Mouse (Mus musculus) CH12.LX (cell line): ENCODE measurements around the gene Dctpp1. TPM values are rescaled to one million over a fixed set of nuclear protein-coding genes. Genes with fewer than 3 reads are reported as not detected.
"Not testable (repeated sequence)": the region's sequence is repeated elsewhere in the genome, so short reads cannot be mapped to it uniquely, and the experiment has no call there.

Experiments
- DNase-seq: peaks from one replicate; pipeline ENCODE4 v3.0.0-alpha.2; 2013; ENCODE audit errors: extremely low read depth
- H3K27ac ChIP-seq: 2 replicates; pipeline ENCODE4 v1.5.1; 2012; ENCODE audit warnings: low read depth, mild to moderate bottlenecking, control low read depth, moderate library complexity; ENCODE audit not compliant: insufficient read depth
- H3K27me3 ChIP-seq: replicated peaks from 2 replicates; pipeline ENCODE3; 2012; ENCODE audit warnings: inconsistent platforms
- H3K36me3 ChIP-seq, 2 experiments: replicated peaks in 1 of 2; 2 replicates each; pipeline versions ENCODE3 to v1.6.1; 2012; ENCODE audit warnings: inconsistent platforms in 1 of 2, low read length in 1 of 2, mild to moderate bottlenecking in 1 of 2, mixed read lengths in 1 of 2, moderate library complexity in 1 of 2; ENCODE audit not compliant: control insufficient read depth in 1 of 2, insufficient read depth in 1 of 2
- H3K4me1 ChIP-seq, 2 experiments: 2 replicates each; pipeline ENCODE4 v1.6.1; 2012; ENCODE audit warnings: inconsistent platforms in 1 of 2, moderate library complexity in 1 of 2; ENCODE audit not compliant: insufficient read depth in 2 of 2, control insufficient read depth in 1 of 2
- H3K4me2 ChIP-seq: 2 replicates; pipeline ENCODE4 v1.6.1; 2012; ENCODE audit warnings: low read depth, mild to moderate bottlenecking, control low read depth; ENCODE audit not compliant: poor library complexity, insufficient read depth, severe bottlenecking
- H3K4me3 ChIP-seq, 3 experiments: fragments of 150-350 bp in 1 of 3; sonication (generic) in 1 of 3; replicated peaks in 1 of 3; 2 replicates each; pipeline versions ENCODE3 to v1.5.1; 2011 to 2012; ENCODE audit warnings: low read depth in 2 of 3, low read length in 2 of 3, mild to moderate bottlenecking in 2 of 3, moderate library complexity in 2 of 3, control low read depth in 1 of 3, improper control_type of control experiment in 1 of 3, inconsistent platforms in 1 of 3, mixed read lengths in 1 of 3; ENCODE audit not compliant: poor library complexity in 1 of 3
- H3K79me2 ChIP-seq: replicated peaks from 2 replicates; pipeline ENCODE4 v1.6.1; 2012; ENCODE audit warnings: mild to moderate bottlenecking, moderate library complexity; ENCODE audit not compliant: control insufficient read depth, poor library complexity, insufficient read depth, severe bottlenecking; ENCODE audit errors: extremely low read depth
- H3K9ac ChIP-seq: 2 replicates; pipeline ENCODE4 v1.6.1; 2012; ENCODE audit warnings: low read depth, mild to moderate bottlenecking, control low read depth, moderate library complexity; ENCODE audit not compliant: insufficient read depth
- H3K9me3 ChIP-seq: replicated peaks from 2 replicates; pipeline ENCODE3; 2012; ENCODE audit warnings: low read length, inconsistent platforms, mixed read lengths
- BHLHE40 ChIP-seq: IDR thresholded peaks from 2 replicates; pipeline ENCODE4 v1.6.1; 2011; ENCODE audit warnings: mild to moderate bottlenecking, low read depth, low read length, improper control_type of control experiment
- CHD1 ChIP-seq: IDR thresholded peaks from 2 replicates; pipeline ENCODE4 v1.6.1; 2012; ENCODE audit warnings: low read depth, low read length, improper control_type of control experiment, inconsistent platforms
- CTCF ChIP-seq, 2 experiments: IDR thresholded peaks in 1 of 2; conservative IDR thresholded peaks in 1 of 2; 2 replicates each; pipeline ENCODE4 v1.5.1; 2011 to 2012; ENCODE audit warnings: low read depth in 2 of 2, low read length in 2 of 2, improper control_type of control experiment in 1 of 2, inconsistent platforms in 1 of 2, mild to moderate bottlenecking in 1 of 2, moderate library complexity in 1 of 2
- E2F4 ChIP-seq: IDR thresholded peaks from 2 replicates; pipeline ENCODE4 v1.6.1; 2011; ENCODE audit warnings: low read depth, low read length, improper control_type of control experiment; ENCODE audit not compliant: insufficient replicate concordance
- ELF1 ChIP-seq: IDR thresholded peaks from 2 replicates; pipeline ENCODE4 v1.6.1; 2014; ENCODE audit warnings: low read depth, mild to moderate bottlenecking, inconsistent platforms, low read length, improper control_type of control experiment
- EP300 ChIP-seq: IDR thresholded peaks from 2 replicates; pipeline ENCODE4 v1.6.1; 2011; ENCODE audit warnings: low read length, improper control_type of control experiment
- HCFC1 ChIP-seq: IDR thresholded peaks from 2 replicates; pipeline ENCODE4 v1.6.1; 2012; ENCODE audit warnings: low read depth, mild to moderate bottlenecking, inconsistent platforms, low read length, improper control_type of control experiment
- IRF4 ChIP-seq: IDR thresholded peaks from 2 replicates; pipeline ENCODE4 v1.6.1; 2014; ENCODE audit warnings: low read depth, mild to moderate bottlenecking, inconsistent platforms, low read length, improper control_type of control experiment
- JUN ChIP-seq: IDR thresholded peaks from 2 replicates; pipeline ENCODE4 v1.6.1; 2011; ENCODE audit warnings: low read depth, mild to moderate bottlenecking, low read length, improper control_type of control experiment, moderate library complexity; ENCODE audit not compliant: insufficient read depth
- KAT2A ChIP-seq: IDR thresholded peaks from 2 replicates; pipeline ENCODE4 v1.6.1; 2012; ENCODE audit warnings: low read length, improper control_type of control experiment, inconsistent platforms; ENCODE audit not compliant: insufficient replicate concordance
- MAFK ChIP-seq: IDR thresholded peaks from 2 replicates; pipeline ENCODE4 v1.6.1; 2011; ENCODE audit warnings: low read length, improper control_type of control experiment; ENCODE audit not compliant: insufficient replicate concordance
- MAZ ChIP-seq: IDR thresholded peaks from 2 replicates; pipeline ENCODE4 v1.6.1; 2012; ENCODE audit warnings: low read depth, mild to moderate bottlenecking, inconsistent platforms, low read length, improper control_type of control experiment, moderate library complexity
- MEF2A ChIP-seq: IDR thresholded peaks from 2 replicates; pipeline ENCODE4 v1.6.1; 2014; ENCODE audit warnings: low read depth, mild to moderate bottlenecking, inconsistent platforms, low read length, improper control_type of control experiment, borderline replicate concordance
- MYC ChIP-seq: IDR thresholded peaks from 2 replicates; pipeline ENCODE4 v1.6.1; 2011; ENCODE audit warnings: low read depth, mild to moderate bottlenecking, improper control_type of control experiment, low read length
- NELFE ChIP-seq: IDR thresholded peaks from 2 replicates; pipeline ENCODE4 v1.6.1; 2011; ENCODE audit warnings: low read depth, low read length, improper control_type of control experiment
- PAX5 ChIP-seq: IDR thresholded peaks from 2 replicates; pipeline ENCODE4 v1.6.1; 2012; ENCODE audit warnings: low read length, inconsistent platforms, mixed read lengths
- RAD21 ChIP-seq: IDR thresholded peaks from 2 replicates; pipeline ENCODE4 v1.6.1; 2011; ENCODE audit warnings: low read depth, mild to moderate bottlenecking, low read length, improper control_type of control experiment, moderate library complexity
- SIN3A ChIP-seq: IDR thresholded peaks from 2 replicates; pipeline ENCODE4 v1.6.1; 2012; ENCODE audit warnings: low read length, improper control_type of control experiment, inconsistent platforms
- SMC3 ChIP-seq: IDR thresholded peaks from 2 replicates; pipeline ENCODE4 v1.6.1; 2011; ENCODE audit warnings: low read depth, low read length, improper control_type of control experiment
- TBP ChIP-seq: conservative IDR thresholded peaks from 2 replicates; pipeline ENCODE4 v1.6.1; 2011; ENCODE audit warnings: low read depth, low read length, improper control_type of control experiment
- UBTF ChIP-seq: IDR thresholded peaks from 2 replicates; pipeline ENCODE4 v1.6.1; 2012; ENCODE audit warnings: low read depth, mild to moderate bottlenecking, inconsistent platforms, low read length, improper control_type of control experiment, moderate library complexity
- USF1 ChIP-seq: IDR thresholded peaks from 2 replicates; pipeline ENCODE4 v1.6.1; 2014; ENCODE audit warnings: low read depth, mild to moderate bottlenecking, inconsistent platforms, low read length, improper control_type of control experiment
- ZKSCAN1 ChIP-seq: IDR thresholded peaks from 2 replicates; pipeline ENCODE4 v1.6.1; 2012; ENCODE audit warnings: low read depth, inconsistent platforms, low read length, improper control_type of control experiment, borderline replicate concordance
- ZNF384 ChIP-seq: IDR thresholded peaks from 2 replicates; pipeline ENCODE4 v1.6.1; 2012; ENCODE audit warnings: low read depth, low read length, improper control_type of control experiment, inconsistent platforms
- dilution Hi-C: fragments of 300-500 bp; cut with MboI; formaldehyde crosslinking; loops from 2 replicates; pipeline ENCODE4 v1.14.3; 2020; ENCODE audit warnings: low sequenced_read_pairs; ENCODE audit not compliant: extremely low pct_unique_long_range_greater_than_20kb, extremely low pct_ligation_motif_present
- in situ Hi-C: fragments of 300-500 bp; cut with MboI; formaldehyde crosslinking; loops from 3 replicates; pipeline ENCODE4 v1.14.3; 2019; ENCODE audit warnings: low sequenced_read_pairs, low pct_ligation_motif_present, low pct_unique_long_range_greater_than_20kb, mixed read lengths
- polyA plus RNA-seq: library from polyadenylated mRNA; unstranded; fragments of >175 nt; gene quantifications from 2 replicates; pipeline ENCODE4 v1.2.1, GENCODE M21; 2012; ENCODE audit warnings: low read depth; ENCODE audit not compliant: insufficient read length
- total RNA-seq, 2 experiments: library from RNA; depleted of rRNA; stranded (reverse); fragments of 300-350 nt in 1 of 2; fragments of >200 nt in 1 of 2; gene quantifications; 2 replicates each; pipeline ENCODE4 v1.2.3; 2012 to 2014

The Dctpp1 gene
- total and polyA plus RNA-seq, 3 experiments, result 197 to 296 (median 221) TPM

DNA sequence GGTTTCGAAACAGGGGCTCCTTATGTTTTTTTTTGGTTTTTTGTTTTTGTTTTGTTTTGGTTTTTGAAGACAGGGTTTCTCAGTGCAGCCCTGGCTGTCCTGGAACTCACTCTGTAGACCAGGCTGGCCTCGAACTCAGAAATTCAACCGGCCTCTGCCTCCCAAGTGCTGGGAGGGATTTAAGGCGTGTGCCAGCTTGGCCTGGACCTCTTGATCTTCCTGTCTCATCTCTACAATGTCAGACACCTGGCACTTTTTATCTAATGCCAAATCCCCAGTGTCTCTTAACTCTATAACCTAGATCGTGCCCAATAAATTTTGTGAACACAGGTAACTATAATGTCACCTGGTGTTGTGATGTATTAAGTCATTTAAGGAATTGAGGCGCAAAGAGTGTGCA is 7.2 kb downstream of the Dctpp1 start:
- Histone ChIP-seq H3K9ac (peak overlapping the region; percentile 10; the same call in 1 of the 2 replicates), H3K4me3 (peak overlapping the region in 2 of 3 experiments; percentile 54 to 63), H3K79me2 (no peaks in the 10 kb centered on the region)
- dilution Hi-C loops, result no loop called here
- TF ChIP-seq ELF1 (no peak), NELFE (no peak), MAZ (no peak), KAT2A (no peak), MAFK (no peak), PAX5 (no peak), MYC (no peak), TBP (no peak), EP300 (no peak), HCFC1 (no peak), BHLHE40 (no peak), E2F4 (no peak), SIN3A (no peak), CHD1 (no peak), MEF2A (no peak), IRF4 (no peak), USF1 (no peak), JUN (no peak), ZKSCAN1 (no peak), UBTF (no peak)
- TF ChIP-seq, all 38 proteins: peak for 0
- in situ Hi-C loops, result no loop called here
- no peaks in the 10 kb centered on the region for H3K9me3 ChIP-seq
- no peaks in the 10 kb centered on the region for H3K27me3 ChIP-seq
- peak overlapping the region; percentile 52; the same call in 1 of the 2 replicates for H3K27ac ChIP-seq
- peak overlapping the region; percentile 17; the same call in 1 of the 2 replicates for H3K4me2 ChIP-seq
- H3K36me3 ChIP-seq, result peaks cover 30 to 62% of the 10 kb centered on the region in 2 experiments
- DNase-seq, result no peak
- H3K4me1 ChIP-seq, result peaks cover 8 to 58% of the 10 kb centered on the region in 2 experiments; a peak in 2 of 4 replicates

DNA sequence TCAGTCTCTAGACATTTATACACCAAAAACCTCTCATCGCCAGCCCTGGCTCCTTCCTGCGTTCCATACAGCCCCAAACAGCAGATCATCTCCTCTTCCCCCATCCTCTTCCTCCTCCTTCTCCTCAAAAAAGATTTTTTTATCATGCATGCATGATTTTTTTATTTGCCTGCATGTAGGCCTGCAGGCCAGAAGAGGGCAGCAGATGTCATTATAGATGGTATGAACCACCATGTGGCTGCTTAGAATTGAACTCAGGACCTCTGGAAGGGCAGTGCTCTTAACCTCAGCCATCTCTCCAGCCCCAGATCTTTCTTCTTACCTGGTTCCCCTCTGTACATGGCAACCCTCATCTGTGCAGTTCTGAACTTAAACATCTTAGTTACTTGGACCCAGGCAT is 8.1 kb downstream of the Dctpp1 start:
- peak; percentile 56 for DNase-seq
- H3K4me1 ChIP-seq, result peaks cover 6 to 57% of the 10 kb centered on the region in 2 experiments; a peak in 2 of 4 replicates
- H3K9ac ChIP-seq, result no peak overlapping the region
- H3K36me3 ChIP-seq, result peaks cover 31 to 62% of the 10 kb centered on the region in 2 experiments
- in situ Hi-C loops (no loop called here), dilution Hi-C loops (no loop called here)
- no peaks in the 10 kb centered on the region for H3K27me3 ChIP-seq
- no peak overlapping the region for H3K4me2 ChIP-seq
- H3K79me2 ChIP-seq, result no peaks in the 10 kb centered on the region
- H3K9me3 ChIP-seq, result no peaks in the 10 kb centered on the region
- no peak overlapping the region for H3K4me3 ChIP-seq
- peak; percentile 38 to 69 for TF ChIP-seq CTCF (conservative IDR thresholded peaks at IDR 0.05 in 1 of 2, IDR thresholded peaks at IDR 0.05 in 1 of 2; ENCODE audit: low read depth in 2 of 2, low read length in 2 of 2)
- peak; percentile 77 for TF ChIP-seq ZNF384
- TF ChIP-seq SMC3, result peak; percentile 24
- TF ChIP-seq PAX5, result no peak
- peak; percentile 37 for TF ChIP-seq RAD21
- TF ChIP-seq MYC, result peak; percentile 95
- TF ChIP-seq, all 38 proteins: peak for 5
- H3K27ac ChIP-seq, result no peak overlapping the region

DNA sequence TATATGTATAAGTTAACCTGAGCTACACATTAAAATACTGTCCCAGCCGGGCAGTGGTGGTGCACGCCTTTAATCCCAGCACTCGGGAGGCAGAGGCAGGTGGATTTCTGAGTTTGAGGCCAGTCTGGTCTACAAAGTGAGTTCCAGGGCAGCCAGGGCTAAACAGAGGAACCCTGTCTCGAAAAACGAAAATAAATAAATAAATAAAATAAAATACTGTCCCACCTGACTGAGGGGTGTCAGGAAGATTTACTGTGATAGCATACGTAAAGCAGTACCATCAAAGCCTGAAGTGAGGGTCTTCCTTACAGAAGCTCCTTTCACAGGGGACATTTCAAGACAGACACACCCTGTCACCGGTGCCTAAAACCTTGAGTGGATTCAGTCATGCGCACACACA is 10.0 kb downstream of the Dctpp1 start:
- dilution Hi-C loops, H3K79me2 ChIP-seq, DNase-seq, H3K27ac ChIP-seq, H3K9me3 ChIP-seq, in situ Hi-C loops, H3K4me2 ChIP-seq, H3K27me3 ChIP-seq, H3K4me3 ChIP-seq, H3K9ac ChIP-seq: not testable (repeated sequence)
- Histone ChIP-seq H3K4me1 (peaks cover 16 to 67% of the 10 kb centered on the region in 2 experiments), H3K36me3 (peaks cover 26 to 62% of the 10 kb centered on the region in 2 experiments)
